14 mouse cellular contexts compared by ENCODE assay signal in genomic region chr8:84349526-84349925, GRCm38 (mm10).
"Had no signal": no experiment of that assay in that cellular context is flagged by ENCODE, and none has a peak within 500 bp of the region (broad histone marks: within the 10 kb centered on the region; RNA-seq: fewer than 3 reads in every experiment).

No protein-coding gene starts in this region.

- DNase-seq: gastrocnemius, postnatal 14 days; gastrocnemius, postnatal 36 days; heart, adult 11 months; heart, adult 2 months; heart, postnatal 14 days; heart, postnatal 36 days; kidney, adult 11 months; kidney, adult 2 months; kidney, adult 9 months; kidney, postnatal 14 days; kidney, postnatal 36 days; layer of hippocampus, adult 9-11 months; layer of hippocampus, postnatal 36 days; left cerebral cortex, postnatal 4 days had no signal
